Mouse (Mus musculus): Measurements from ENCODE around the gene Wdfy1.

Gene Wdfy1

GRCm38 (mm10) chr1:79761106-79761916, 14.6 kb downstream of the Wdfy1 start:
- intact Hi-C loops (cut with DNase I) = no loop called here

GRCm38 (mm10) chr1:79760656-79761055, 15.3 kb downstream of the Wdfy1 start:
- intact Hi-C loops (cut with DNase I) = no loop called here

GRCm38 (mm10) chr1:79759436-79759972, 16.4 kb downstream of the Wdfy1 start:
- intact Hi-C loops (cut with DNase I) = no loop called here

- intact Hi-C loops (cut with DNase I) = no loop called here
Measured at GRCm38 (mm10) chr1:79759006-79759405, 16.9 kb downstream of the Wdfy1 start.

GRCm38 (mm10) chr1:79757597-79757996, 18.3 kb downstream of the Wdfy1 start:
- intact Hi-C loops (cut with DNase I) = no loop called here

GRCm38 (mm10) chr1:79757161-79757560, 18.8 kb downstream of the Wdfy1 start:
- intact Hi-C loops (cut with DNase I) = no loop called here

- intact Hi-C loops (cut with DNase I) = no loop called here
Measured at GRCm38 (mm10) chr1:79756417-79756816, 19.5 kb downstream of the Wdfy1 start.

- intact Hi-C loops (cut with DNase I) = no loop called here
Measured at GRCm38 (mm10) chr1:79755376-79755775, 20.6 kb downstream of the Wdfy1 start.

- intact Hi-C loops (cut with DNase I) = no loop called here
Measured at GRCm38 (mm10) chr1:79754936-79755335, 21.0 kb downstream of the Wdfy1 start.

- intact Hi-C loops (cut with DNase I) = no loop called here
Measured at GRCm38 (mm10) chr1:79753456-79753855, 22.5 kb downstream of the Wdfy1 start.

GRCm38 (mm10) chr1:79752714-79753340, 23.1 kb downstream of the Wdfy1 start:
- intact Hi-C loops (cut with DNase I) = no loop called here

GRCm38 (mm10) chr1:79752015-79752695, 23.8 kb downstream of the Wdfy1 start:
- intact Hi-C loops (cut with DNase I) = no loop called here

GRCm38 (mm10) chr1:79751186-79751585, 24.8 kb downstream of the Wdfy1 start:
- intact Hi-C loops (cut with DNase I) = no loop called here

- intact Hi-C loops (cut with DNase I) = no loop called here
Measured at GRCm38 (mm10) chr1:79746056-79746455, 29.9 kb downstream of the Wdfy1 start.

GRCm38 (mm10) chr1:79743385-79743784, 32.6 kb downstream of the Wdfy1 start:
- intact Hi-C loops (cut with DNase I) = no loop called here

GRCm38 (mm10) chr1:79742949-79743348, 33.0 kb downstream of the Wdfy1 start:
- intact Hi-C loops (cut with DNase I) = no loop called here

- intact Hi-C loops (cut with DNase I) = no loop called here
Measured at GRCm38 (mm10) chr1:79741002-79741401, 34.9 kb downstream of the Wdfy1 start.

GRCm38 (mm10) chr1:79739726-79740125, 36.2 kb downstream of the Wdfy1 start:
- intact Hi-C loops (cut with DNase I) = no loop called here

- intact Hi-C loops (cut with DNase I) = no loop called here
Measured at GRCm38 (mm10) chr1:79736408-79736807, 39.5 kb downstream of the Wdfy1 start.

GRCm38 (mm10) chr1:79734794-79735193, 41.1 kb downstream of the Wdfy1 start:
- intact Hi-C loops (cut with DNase I) = no loop called here

- intact Hi-C loops (cut with DNase I) = no loop called here
Measured at GRCm38 (mm10) chr1:79714152-79714923, 61.6 kb downstream of the Wdfy1 start.

Data from adrenal gland (tissue).